Mouse (Mus musculus) testis, postnatal 14 days (tissue): ENCODE data around the gene Afdn.

ENCODE experiments used
- DNase-seq: peaks from one replicate; pipeline ENCODE4 v3.0.0; 2021; ENCODE audit warnings: low spot score

Afdn gene

DNA sequence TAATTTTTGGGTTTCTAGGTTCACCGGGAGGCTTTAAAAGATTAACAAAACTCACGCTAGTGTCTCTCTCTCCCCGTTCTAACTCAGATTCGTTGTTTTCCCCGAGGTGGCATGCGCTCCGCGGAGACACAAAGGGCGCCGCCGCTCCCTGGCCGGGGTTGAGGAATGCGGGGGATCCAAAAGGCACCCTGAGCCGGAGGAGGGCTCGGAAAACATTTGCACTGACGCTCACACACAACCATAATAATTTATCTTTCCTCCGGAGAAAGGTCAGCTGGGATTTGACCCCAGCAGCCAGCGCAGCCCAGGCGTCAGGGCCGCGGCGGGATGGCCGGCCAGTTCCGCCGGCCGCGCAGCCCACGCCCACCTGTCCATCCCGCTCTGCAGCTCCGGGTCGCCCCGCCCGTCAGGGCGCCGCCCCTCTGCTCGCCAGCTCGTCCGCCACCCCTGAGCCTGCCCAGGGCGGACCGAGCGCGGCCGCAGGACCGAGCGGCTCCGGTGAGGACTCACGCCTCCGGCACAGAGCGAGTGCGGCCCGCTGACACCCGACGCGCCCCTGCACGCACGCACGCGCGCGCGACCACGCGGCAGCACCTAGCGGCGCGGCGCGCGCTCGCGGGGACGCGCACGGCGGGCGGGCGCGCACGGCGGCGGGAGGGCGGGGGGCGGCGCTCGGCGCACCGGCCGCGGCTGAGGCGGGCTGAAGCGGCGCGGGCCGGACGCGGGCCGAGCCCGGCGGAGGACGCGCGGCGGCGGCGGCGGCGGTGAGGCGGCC lies at the start of gene Afdn:
Gene Afdn, plus strand, starts transcription at position 687 of the 775 bp plus-strand sequence.
- peak; percentile 86 for DNase-seq

DNA sequence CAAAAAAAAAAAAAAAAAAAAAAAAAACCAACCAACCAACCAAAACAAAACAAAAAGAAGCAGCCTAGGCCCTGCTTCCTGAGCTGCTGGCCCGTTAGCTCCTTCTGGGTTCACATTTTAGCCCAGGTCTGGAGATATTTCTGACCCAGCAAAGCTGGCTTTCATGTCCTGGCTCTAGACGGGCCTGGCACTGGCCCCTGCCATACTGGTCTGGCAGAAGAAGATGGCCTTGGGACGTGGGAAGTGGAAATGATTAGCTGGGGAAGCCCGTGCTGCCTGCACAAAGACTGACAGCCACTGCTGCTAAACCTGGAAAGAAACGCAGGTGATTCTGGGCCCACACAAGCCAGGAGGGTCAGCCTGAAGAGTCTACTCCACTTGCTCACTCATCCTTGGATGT lies 49.2 kb upstream of the Afdn start:
- no peak for DNase-seq

DNA sequence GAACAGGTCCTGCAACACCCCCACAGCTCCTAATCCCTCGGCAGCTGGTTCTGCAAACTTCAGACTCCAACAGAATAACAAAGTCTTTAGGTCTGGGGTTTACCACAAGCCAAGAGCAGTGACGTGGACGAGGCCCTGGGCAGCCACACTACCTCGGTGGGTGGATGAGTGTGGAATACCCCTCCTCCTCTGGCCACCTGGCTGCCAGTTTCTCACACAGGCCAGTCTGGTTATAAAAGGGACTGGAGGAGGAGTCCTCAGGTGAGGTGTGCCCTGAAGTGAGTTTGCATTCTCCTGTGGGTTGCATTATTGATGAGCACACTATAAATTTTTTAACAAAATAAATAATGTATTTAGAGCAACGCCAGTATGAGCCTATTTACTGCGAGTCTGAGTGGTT lies 48.2 kb upstream of the Afdn start:
- no peak for DNase-seq

DNA sequence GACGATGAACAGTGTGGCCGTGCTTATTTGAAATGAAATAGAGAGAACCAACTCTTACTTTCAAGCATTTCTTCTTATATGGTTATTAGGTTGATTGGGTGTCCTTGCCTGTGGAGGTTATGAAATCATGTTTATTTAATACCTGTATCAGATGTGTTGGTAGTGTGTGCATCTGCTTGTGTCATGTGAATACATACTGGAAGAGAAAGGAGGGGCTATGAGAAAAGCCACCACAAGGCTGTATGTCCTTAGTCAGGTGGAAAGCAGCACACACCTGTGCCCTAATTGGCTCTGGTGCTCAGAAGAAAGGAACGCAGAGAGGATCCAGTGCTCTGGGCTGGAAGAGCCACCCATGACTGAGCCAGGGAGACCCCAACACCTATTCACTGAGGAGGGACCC lies 47.8 kb upstream of the Afdn start:
- no peak for DNase-seq

DNA sequence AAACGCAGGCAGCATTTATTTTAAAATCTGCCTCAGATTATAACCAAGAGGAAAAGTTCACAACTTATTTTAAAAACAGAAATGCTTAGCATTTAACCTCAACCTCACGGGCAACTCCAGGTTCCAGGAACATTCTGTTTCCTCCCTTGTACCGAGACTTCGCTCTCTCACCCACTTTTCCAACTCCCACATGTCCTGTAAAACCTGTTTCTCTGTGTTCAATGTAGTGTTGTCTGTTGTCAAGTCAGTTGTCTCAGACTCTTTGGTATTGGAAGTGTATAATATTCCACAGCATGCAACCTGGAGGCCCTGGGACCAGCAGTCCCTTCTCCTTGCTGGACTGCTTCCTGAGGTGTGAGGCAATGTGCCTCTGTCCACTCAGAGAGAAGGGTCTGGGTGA lies 46.2 kb upstream of the Afdn start:
- DNase-seq = no peak

DNA sequence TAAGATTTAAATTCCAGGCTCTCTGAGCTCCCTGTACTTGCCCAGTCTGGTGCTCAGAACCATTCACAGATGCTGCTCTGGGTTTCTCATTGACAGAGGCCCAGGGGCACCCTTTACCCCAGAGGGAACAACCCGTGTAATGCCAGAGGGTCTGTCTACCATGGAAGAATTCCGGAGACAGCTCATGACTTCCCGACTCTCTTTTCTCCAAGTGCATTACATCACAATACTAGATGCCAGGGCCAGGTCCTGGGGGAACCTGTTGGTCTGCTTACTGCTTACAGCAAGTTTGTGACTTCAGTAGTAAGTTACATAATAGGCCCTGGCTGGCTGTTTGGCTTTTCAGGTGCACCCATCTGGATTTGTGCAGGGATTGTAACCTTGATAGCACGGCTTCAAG lies 45.7 kb upstream of the Afdn start:
- no peak for DNase-seq

DNA sequence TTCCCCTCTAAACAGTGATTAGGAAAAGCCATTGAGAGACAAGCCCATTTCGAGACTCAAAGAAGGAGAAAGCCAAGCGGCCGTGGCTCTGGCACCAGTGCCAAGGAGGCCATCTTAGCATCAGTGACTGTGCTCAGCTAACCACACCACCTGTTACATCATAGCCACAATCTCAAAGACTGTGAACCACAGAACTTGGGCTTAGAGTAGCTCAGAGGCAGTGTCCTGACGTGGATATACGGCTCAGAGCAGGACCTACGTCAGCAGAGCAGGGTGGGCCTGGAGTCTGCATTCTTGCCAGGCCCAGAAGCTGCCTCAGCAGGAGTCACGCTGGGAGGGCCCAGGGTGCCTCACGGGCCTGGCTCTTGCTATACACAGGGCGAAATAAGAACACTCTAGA lies 44.8 kb upstream of the Afdn start:
- DNase-seq = no peak

DNA sequence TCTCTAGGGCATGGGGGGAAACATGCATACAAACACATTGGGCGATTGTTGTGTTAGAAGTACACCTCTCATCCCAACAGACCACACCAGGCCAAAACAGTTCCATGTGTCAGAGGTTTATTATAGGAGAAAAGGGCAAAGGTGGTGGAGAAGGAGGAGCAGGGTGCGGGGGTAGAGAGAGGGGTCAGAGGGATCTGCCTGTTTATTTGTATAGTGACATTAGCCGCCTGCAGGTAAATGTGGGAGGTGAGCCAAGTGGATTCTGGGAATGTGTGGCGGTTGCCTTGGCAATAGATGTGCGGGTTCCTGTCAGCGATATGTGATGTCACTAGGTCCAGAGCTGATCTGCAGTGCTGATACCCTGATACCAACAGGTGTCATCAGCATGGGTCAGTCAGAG lies 44.0 kb upstream of the Afdn start:
- no peak for DNase-seq

DNA sequence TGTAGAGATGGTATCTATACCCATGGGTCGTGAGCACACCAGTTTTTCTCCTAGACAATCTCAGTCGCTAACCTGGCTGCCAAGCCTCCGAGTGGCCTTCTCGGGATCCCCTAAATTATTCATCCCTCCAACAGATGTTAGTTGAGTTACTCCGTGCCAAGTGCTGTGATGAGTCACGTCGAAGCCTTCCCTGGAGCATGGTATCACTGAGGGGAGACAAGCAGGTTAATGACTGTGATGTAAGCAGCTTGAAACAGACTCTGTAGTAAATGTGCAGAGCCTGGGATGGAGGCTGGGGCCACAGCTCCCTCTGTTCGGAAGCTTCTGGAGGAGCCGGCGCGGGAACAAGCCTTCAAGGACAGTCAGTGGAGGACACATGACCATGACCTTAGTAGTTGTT lies 42.9 kb upstream of the Afdn start:
- DNase-seq = no peak

DNA sequence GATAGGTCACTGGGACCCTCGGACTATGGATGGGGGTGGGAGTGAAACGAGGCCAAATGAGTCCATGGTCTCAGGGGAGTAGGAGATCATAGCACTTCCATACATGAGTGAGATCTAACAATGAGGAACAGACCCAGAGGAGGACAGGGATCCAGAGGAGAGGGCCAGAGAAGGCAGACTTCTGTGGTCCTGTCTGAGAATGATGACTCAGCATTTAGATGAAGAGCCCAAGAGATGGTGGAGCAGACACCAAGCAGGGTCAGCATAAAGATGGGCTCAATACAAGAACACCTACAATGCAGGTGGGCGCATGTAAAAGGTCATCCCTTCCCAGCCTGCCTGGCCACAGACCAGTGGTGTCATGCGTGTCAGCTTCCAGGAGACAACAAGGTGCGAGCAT lies 40.2 kb upstream of the Afdn start:
- no peak for DNase-seq

DNA sequence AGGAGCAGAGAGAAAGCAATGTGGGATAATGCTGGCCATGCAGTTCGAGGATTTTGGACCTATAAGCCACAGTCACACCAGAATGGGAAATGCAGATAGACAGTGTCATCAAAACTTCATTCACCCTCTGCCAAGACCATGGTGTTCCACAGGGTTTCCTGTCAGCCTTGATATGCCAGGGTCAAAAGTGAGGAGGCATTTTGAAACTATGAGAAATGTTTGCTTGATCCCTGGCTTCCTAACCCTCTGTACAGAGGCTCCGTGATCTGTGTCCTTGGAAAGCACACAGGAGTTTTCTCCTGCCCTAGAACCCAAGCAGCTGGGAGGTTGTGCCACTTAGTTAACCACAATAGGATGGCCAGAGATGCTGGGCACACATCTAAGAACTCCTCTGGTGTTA lies 39.0 kb upstream of the Afdn start:
- no peak for DNase-seq

DNA sequence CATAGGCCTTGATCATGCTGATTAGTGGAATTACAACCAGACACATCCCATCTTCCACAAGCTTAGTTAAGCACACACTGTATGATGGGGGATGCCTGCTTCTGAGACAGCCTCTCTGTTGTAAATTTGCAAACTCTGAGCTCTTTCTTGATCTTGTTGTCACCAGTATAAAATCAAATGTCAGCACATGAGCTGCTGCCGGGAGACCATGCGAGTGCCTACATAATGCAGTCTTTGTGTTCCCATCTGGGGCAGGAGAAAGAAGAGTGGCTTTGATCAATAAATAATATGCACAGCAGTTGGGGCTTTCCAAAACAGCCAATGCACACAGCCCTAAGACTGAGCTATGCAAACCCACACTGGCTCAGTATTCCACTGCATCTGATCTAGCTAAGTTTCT lies 37.9 kb upstream of the Afdn start:
- DNase-seq = no peak

DNA sequence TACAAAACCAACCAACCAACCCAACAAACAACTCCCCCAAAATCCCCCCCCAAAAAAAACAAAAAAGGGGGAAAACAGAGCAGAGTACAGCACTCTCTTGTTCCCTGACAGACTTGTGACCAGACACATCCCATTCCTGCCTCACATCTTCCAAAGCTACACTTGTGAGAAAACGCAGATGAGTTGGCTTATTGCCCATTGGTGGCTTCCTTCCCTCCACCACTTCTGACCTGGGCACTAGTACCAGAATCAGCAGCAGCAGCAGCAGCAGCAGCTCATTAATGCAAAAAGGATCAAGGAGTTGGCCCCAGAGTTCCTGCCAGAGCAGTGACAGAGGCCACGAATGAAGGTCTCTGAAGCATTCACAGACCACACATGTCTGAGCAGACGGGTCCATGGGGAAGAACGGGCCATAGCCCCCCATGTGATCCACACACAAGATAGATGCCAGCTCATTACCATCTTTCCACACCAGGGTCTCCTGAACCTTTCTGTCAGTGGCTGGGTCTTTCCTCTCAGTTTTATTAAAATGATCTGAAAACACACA lies 35.3 kb upstream of the Afdn start:
- DNase-seq = no peak

DNA sequence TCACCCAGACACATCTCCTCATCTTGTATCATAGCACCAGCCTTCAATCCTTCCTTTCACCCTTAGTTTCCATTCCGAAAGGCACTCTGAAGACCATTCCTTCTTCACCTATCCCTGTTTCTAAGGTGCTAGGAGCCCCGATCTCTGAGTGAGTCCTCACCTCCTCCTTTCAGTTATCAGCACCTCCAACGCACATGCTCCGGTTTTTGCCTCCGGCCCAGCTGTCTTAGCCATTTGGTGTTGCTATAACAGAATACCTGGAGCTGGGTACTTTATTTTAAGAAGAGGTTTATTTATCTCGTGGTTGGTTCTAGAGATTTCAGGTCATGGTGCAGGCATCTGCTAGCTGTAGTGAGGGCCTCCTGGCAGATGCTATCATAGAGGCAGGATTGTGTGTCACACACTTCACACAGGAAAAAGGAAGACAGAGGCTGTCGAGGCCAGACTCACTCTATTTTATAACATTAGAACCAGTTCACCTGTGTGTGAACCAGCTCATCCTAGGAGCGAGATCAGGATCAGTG lies 33.4 kb upstream of the Afdn start:
- DNase-seq = no peak

DNA sequence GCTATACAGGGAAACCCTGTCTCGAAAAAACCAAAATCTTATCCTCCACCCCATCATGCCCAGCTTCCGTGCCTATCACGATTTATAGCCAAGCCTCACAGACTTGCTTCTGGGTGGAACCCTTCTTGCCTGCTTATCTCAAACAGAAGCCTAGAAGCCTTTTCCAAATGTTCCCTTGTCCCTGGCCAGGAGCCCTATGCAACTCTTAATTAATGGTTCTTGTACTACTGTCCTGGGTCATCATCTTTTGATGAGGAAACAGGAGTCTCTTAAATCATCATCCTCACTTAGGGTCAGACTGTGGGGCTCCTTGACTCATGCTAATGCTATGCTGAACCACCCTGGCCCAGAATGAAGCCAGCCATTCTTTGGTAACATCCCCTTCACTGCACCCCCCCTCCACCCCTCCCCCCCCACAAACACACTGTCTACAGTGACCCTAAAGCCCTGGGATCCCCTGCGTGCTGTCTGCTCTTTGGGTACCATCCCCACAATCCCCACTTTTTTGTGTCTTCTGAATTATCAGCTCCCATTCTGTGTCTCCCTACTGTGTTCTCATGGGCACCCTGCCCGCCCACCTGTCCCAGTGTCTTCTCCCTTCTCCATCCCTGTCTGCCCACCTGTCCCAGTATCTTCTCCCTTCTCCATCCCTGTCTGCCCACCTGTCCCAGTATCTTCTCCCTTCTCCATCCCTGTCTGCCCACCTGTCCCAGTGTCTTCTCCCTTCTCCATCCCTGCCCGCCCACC lies 29.2 kb upstream of the Afdn start:
- no peak for DNase-seq

DNA sequence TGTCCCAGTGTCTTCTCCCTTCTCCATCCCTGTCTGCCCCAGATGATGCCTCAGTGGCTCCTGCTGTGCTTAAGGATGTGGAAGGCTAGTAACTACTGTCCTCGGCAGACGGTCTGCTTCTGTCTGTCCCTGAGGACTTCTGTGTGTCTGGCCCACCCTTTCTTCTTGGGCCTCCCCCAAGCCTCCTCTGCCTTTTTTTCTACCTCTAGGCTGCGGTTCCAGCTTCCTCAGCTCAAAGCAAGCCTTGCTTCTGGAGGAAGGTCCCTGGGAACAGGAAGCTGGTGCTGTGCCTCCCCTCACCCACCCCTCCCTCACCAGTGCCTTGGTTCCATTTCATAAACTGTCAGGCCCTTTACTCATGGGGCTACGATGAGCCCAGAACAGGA lies 28.6 kb upstream of the Afdn start:
- DNase-seq = no peak

DNA sequence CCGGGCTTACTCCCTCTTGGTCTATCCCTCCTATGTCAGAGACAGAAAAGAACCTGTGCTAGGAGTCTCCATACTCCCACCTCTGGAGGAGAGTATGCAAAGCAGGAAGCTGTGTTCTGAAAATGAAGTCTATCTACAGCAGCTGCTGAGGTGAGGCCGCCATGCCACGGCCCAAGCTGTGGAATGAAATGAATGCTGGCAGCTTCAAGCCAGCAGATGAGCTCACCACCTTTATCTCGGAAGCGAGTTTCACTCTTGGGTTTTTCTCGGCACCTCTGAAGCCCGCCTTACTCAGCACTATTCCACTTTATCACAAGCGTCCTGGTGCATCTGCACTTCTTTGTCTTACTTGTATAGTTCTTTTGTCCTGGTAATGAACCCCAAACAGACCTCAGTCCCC lies 27.7 kb upstream of the Afdn start:
- DNase-seq = no peak

DNA sequence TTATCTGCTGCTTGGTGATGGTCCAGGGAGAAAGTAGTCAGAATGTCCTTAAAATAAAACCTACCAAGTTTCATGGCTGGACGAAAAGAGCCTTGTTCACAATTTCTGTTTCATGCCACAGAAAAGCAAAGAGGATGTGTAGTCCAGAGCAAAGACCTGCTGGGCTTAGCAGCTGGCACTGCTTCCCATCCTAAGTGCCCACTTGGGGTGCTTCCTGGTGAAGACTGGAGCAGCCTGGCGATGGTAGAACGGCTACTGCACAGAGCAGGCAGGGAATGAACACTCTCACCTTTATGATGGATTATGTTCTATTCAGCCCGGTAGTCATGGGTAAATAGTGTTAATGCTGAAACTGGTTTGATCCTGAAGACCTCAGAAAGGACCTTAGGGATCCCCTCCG lies 26.4 kb upstream of the Afdn start:
- no peak for DNase-seq

DNA sequence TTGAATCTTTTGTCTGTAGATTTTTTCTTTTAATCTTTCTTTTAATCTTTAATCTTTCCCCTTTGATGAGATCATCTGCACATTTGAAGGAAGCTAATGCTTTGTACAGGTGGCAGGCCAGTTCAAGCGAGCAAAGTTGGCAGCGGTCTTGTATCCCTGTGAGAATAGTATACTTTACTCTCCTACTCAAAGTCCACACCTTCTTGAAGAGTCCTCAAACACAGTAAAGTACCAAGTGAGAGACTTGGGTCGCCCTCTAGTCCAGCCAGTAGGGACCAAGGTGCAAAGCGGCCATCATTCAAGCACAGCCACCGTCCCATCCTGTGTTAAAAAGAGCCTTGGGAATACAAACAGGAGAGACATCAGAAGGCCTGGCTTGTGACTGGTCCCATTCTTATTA lies 25.3 kb upstream of the Afdn start:
- no peak for DNase-seq

DNA sequence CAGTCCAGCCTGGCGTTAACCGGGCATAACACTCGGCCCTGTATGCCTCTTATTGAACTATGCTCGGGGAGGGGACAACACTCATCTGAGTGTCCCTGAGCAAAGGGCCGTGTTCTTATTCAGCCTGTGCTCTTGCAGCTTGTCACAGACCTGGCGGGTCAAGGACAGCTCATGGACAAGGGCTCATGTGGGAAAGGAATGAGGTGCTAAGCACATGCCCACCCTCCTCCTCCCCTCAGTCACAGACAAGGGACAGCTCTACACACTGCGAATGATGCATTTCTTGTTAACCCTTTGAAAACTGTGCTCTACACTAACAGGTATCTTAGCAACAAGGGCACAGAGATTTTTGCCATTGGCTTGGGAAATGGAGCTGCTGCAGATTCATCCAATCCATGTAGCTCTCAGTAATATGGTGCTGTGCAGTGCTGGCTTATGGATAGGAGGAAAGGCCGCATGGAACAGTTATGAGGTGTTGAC lies 24.5 kb upstream of the Afdn start:
- DNase-seq = no peak

DNA sequence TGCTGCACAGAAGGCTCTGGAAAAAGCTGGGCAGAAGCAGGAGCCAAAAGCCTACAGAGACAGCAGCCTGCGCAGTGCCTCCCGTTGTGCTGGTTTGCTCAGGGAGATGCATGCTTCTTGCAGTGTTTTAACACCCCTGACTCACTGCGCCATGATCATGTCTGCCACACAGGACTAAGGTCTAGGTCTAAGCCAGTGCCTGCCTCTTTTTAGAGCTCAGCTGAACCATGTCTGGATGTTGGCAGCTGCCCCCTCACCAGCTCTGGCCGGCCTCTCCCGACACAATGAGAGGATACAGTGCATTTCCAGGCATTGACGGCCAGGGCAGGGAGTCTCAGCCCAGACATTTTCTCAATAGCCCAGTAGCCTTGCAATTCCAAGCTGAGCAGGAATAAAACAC lies 23.0 kb upstream of the Afdn start:
- DNase-seq = no peak

DNA sequence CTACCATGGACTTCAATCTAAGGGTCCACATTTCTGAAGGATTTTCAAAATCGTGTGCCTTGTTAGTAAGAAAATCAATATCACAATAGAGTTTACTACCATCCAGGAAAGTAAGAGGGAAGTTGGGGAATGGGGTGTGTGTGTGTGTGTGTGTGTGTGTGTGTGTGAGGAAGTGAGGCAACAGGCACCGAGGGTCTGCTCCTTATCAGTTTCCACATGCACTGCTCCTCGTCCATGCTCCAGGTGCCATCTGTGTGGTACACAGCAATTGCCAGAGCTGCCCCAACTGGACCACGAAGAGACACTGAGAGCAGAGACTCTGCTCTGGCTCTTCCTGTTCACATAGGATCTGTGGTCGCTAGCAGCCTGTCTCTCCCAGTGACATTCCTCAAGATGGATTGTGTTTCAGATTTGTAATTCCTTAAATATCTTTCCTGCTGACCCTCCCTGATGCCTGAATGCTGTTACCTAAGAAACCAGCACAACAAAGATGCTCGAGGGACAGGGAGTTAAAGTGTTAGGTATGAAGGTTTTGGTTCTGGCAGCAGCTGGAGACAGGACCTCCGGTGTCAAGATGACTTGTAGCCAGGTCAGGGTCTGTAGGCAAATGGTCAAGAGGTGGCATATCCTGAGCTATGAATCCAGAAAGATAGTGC lies 22.1 kb upstream of the Afdn start:
- no peak for DNase-seq

DNA sequence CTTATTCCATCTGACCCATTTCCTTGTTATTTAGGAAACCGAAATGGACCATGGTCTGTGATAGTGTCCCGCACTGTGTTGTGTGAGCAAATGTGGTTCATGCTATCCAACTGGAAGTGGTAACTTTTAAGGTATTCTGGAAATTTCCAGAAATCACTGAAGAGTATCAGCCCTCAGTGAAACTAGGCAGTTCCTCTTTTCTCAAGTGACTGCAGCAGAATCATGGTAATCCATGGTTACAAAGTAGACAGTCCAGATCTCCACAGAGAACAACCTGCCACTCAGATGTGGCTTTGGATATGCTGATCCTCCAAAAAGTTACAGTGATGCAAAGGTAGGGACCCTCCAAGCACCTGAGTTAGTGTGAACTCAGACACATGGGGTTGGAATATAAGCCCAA lies 21.4 kb upstream of the Afdn start:
- DNase-seq = no peak
